Mouse (Mus musculus) lung, postnatal 0 days (tissue): Measurements from ENCODE around the gene Gli2.

ENCODE experiments used
- CTCF ChIP-seq: IDR thresholded peaks from 2 replicates; pipeline ENCODE4 v1.5.1; 2016; ENCODE audit warnings: antibody characterized with exemption, mild to moderate bottlenecking
- EP300 ChIP-seq: IDR thresholded peaks from 2 replicates; pipeline ENCODE4 v1.6.1; 2016; ENCODE audit warnings: antibody characterized with exemption, mild to moderate bottlenecking, control low read depth

GRCm38 (mm10) chr1:118909051-118909450 is 144.4 kb downstream of the Gli2 start:
- TF ChIP-seq EP300: no peak
- TF ChIP-seq CTCF: no peak
